Mouse (Mus musculus) inflammation-experienced regulatory T-cells (primary cell): ENCODE results near the gene Zrsr1. TPM values are rescaled to one million over a fixed set of nuclear protein-coding genes. Genes with fewer than 3 reads are reported as not detected.

Experiments
- polyA plus RNA-seq, 2 experiments: library from polyadenylated mRNA; unstranded; fragments of 100-300 nt; shearing (Covaris generic); gene quantifications; one replicate each; pipeline ENCODE4 v1.2.1; 2017

Gene Zrsr1
- polyA plus RNA-seq, result 1 to 10 TPM; 1.5 to 2.5 TPM

DNA sequence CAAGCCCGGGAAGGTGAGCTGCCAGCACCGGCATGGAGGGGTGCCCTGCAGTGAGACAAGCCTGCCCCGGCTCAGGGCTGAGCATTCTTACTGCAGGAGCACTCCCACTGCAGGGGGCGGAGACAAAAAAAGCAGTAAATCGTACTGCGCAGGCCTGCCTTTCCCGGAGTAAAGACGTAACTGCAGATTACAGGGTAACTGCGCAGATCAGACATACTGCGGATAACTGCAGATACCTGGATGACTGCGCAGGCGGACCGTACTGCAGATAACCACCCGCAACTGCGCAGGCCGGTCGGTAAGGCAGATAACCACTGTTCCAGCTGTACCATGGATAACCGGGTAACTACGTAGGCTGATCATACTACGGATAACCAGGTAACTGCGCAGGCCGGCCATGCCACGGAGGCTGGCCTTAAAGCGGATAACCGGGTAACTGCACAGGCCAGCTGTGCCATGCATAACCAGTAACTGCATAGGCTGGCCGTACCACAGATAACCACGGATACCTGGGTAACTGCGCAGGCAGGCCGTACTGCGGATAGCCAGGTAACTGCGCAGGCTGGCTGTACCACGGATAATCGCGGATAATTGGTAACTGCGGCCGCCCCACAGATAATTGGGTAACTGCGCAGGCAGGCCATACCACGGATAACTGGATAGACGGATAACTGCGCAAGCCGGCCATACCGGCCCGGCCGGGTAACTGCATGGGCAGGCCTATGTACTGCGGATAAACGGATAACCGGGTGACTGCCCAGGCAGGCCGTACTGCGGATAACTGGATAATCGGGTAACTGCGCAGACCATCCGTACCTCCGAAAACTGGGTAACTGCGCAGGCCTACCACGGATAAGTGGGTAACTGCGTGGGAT, at the start of gene Zrsr1:
Zrsr1 (plus strand) TSS at position 171 of the 875 bp plus-strand sequence.

DNA sequence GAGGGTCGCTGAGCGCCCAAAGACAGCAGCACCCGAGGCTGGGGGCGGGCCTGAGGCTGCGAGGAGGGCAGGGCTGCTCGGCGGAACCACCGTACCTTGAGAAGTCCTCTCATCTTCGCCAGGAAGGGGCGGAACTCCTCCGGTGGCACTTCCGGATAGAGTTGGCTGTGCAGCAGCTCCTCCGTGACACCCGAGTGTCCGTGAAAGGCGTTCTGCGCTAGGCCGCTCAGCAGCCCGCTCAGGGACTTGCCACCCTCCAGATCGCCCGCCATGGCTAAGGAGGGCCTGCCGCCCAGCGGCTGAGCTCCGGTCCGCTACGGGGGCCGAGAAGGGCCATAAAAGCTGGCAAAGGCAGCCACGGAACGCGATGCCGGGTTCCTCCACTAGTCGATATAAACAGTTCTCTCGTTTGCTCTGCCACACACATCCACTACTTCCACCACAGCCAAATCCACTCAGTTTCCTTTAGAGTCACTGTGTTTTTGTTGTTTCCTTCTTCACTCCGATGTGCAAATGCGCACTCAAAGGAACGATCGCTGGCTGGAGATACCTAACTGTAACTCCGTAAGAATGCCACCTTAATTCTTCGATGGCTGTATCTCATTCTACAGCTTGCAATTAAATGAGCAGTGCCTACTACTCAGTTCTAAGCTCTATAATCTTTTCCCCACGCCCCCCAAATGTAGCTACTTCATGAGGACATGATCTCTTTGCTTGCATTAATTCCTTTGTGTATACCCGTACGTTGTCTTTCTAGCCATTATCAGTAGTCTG, 10.4 kb downstream of the Zrsr1 start, which contains the start of the genes Gm28048 and Commd1:
Gm28048 (minus strand) TSS at position 107 of the 774 bp plus-strand sequence.
Commd1 (minus strand) TSS at position 399 of the 774 bp plus-strand sequence.

DNA sequence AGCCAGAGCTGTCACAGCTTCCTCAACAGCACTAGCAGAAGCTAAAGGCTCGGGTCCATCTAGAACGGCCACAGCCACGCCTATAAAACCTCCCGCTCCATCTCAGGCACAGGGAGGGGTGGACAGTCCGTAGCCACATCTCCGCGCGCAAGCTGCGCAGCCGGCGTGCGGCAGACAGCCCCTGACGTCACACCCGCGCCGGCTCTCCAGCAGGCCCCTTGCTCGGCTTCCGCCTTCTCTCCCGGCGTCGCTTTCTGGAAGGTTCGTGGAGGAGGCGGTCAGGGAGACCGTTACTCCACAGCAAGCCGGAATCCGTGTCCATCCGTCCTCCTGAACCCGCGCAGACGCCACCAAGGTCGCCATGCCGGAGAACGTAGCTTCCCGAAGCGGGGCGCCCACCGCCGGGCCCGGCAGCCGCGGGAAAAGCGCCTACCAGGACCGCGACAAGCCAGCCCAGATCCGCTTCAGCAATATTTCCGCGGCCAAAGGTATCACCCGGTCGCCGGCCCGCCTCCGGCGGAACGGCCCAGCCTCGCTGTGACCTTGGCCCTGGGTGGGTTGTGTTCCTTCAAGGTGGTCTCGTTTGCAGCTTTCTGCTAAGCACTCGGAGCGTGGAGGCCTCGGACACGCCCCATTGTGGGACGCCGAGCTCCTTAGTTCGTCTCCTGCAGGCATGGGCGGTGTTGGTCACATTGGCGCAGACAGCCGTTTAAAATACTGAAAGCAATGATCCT, 18.8 kb downstream of the Zrsr1 start, which contains the start of gene Cct4:
Cct4 (plus strand) TSS at position 127 of the 734 bp plus-strand sequence.

DNA sequence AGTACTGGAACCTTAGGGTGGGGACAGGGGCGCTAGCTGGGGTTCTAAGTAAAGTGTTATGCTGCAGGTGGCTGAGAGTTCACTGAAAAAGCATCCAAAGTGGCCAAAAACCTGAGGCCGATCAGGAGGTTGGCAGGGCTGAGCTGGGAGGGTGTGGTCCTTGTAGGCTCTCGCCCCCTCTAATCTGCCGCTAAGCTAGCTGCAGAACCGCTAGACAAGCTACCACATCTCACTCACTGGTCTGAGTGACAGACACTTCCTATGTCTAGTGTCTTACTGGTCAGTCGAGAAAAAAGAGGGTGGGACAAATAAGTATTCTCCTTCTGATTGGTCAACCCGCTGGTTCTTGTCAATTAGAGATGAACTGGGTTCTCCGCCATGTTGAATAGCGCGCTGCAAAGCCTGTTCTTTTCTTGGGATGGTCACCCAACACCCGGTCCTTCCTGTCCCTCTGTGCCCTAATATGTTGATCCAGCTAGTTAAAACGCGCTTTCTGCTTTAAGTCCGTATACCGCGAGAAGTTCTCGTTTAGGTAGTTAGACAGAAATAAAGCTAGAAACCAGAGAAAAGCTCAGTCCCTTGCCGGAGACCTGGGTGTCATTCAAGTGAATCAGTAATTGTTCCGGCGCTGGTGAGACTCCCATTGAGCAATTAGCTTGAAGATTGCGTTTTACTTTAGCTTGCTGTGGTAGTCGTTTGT, 35.8 kb downstream of the Zrsr1 start, which contains the start of gene Fam161a:
Fam161a (plus strand) TSS at position 51 of the 700 bp plus-strand sequence.

Other genes starting within 250 kb of the Zrsr1 start
- 10 to 100 TPM; 39.9 to 54.2 TPM for gene B3gnt2, start 111.0 kb upstream of the Zrsr1 start, polyA plus RNA-seq
- gene Gm28048, start 10.1 kb downstream of the Zrsr1 start, polyA plus RNA-seq, result 100 to 1,000 TPM in 1 of 2 experiments, 10 to 100 TPM in 1; 78.9 to 132 TPM
- 10 to 100 TPM; 58.8 to 62.6 TPM for gene Commd1, start 10.4 kb downstream of the Zrsr1 start, polyA plus RNA-seq
- 100 to 1,000 TPM; 210 to 216 TPM for gene Cct4, start 18.5 kb downstream of the Zrsr1 start, polyA plus RNA-seq
- gene Fam161a, start 35.5 kb downstream of the Zrsr1 start, polyA plus RNA-seq, result 1 to 10 TPM in 1 of 2 experiments, under 1 TPM in 1; 0.28 to 1.1 TPM